Mouse (Mus musculus): ENCODE results near the gene Dbn1.
"Not testable (repeated sequence)": the region's sequence is repeated elsewhere in the genome, so short reads cannot be mapped to it uniquely, and the experiment has no call there.

Gene Dbn1

DNA sequence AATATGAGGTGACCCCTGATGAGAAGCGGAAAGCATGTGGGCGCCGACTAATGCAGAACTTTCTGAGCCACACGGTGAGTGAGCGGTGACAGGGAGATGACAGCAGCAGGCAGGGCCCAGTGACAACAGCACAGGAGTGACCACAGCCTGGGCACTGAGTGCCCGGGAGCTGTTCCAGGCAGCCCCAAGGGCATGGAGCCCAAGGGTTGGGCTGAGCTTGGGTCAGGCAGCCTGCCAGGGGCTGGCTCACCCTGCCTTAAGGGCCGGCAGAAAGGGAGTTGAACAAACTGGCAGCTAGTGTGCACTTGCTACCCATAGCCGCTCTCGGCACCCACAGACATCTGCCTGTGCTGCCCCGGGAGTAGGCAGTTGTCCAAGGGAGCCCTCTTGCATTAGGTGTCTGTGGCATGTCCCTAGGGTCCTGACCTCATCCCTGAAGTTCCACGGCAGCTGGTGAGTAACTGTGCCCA, 37.4 kb downstream of the Dbn1 start:
- no peak for DNase-seq (ENCODE audit: low spot score in 2 of 2)

- DNase-seq (ENCODE audit: low spot score in 2 of 2): no peak
Measured at GRCm38 (mm10) chr13:55449679-55450441, 38.1 kb downstream of the Dbn1 start.

DNA sequence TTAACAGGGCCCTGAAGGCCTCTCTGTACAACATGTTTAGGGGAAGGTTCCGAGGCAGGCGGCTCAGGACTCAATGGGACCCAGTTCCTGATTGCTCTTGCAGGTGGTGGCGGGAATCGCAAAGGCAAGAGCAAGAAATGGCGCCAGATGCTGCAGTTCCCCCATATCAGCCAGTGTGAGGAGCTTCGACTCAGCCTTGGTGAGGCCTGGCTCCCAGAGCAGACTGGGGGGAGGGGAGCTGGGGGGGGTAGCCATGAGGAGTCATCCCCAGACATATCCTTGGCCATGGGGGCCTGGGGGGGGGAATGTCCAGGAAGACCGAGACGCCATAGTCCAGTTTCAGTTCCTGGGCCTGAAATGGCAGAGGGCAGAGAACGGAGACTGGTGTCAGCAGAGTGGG, 38.7 kb downstream of the Dbn1 start:
- DNase-seq (ENCODE audit: low spot score in 2 of 2): no peak

- no peak for DNase-seq (ENCODE audit: low spot score in 2 of 2)
Measured at GRCm38 (mm10) chr13:55448131-55448530, 39.8 kb downstream of the Dbn1 start.

DNA sequence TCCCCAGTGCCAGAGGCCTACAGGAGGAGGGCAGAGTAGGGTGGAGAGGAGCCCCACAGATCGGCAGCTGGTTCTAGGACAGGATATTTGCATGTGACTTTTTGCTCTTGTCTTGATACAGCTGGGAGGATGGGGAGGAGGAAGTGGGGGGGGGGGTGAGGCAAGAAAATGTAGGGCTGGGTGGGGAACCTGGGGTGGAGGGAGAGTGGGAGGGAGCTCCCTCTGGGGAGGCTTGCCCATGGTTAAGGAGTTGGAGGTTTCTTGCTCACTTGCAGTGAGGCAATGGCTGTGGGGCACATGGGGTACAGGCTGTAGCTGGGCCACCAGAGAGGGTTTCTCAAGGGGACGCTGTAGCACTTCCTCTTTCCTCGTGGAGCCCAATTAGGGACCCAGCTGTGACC, 40.4 kb downstream of the Dbn1 start:
- no peak for DNase-seq (ENCODE audit: low spot score in 2 of 2)

DNA sequence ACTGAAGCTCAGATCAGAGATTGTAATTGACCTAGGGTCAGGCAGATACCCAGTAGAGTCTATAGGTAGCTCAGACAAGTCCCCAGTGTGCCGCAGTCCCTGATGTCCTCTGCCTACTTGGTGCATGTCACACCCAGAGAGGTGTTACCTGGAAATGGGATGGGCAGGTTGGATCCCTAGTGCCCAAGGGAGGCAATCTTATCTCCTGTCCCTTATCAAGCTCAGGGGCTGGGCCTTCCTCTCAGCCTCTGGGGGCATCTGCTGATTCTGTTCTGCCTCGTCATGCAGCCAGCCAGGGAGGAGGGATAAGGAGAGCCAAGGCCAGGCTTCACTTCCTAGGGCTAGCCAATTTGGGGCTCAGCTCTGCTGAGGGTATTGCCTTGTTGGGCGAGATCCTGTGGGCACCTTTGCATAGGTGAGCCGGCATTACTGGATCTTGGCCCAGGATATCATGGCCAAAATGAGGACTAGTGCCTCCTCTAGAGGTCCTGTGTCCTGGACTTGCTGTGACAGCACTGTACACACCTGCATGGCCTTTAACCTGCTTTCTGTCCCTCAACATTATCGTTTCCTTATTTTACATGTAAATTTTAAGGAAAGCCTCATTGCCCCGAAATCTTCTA, 41.3 kb downstream of the Dbn1 start:
- no peak for DNase-seq (ENCODE audit: low spot score in 2 of 2)

DNA sequence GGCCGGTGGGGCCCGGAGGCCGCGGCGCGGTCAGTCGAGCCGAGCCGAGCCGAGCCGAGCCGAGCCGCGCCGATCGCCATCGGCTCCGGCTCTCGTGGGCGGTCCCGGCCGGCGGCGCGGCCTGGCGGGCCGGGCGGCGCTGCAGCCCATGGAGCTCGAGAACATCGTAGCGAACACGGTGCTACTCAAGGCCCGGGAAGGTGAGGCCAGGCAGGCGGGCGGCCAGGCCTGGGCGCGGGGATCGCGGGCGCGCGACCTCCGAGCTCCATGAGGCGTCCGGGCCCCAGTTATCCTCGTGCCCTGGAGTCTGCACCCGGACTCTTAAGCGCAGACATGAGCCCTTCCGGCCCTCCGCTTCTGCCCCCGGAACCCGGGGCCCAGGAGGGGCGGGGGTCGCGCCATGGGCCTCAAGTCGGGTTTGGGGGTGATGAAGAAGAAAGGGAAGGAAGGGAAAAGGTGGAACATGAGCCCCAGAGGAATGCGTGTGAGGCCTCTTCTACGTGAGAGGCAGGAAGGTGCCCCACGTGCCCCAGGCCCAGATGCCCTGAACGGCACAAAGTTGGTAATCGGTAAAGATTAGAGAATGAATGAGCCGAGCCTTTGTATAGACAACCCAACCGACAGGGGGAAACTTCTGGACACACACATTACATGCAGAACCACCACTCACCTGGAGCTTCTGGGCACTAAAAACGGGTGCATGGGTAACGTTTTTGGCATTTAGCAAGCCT, 42.4 kb downstream of the Dbn1 start:
- no peak for DNase-seq (ENCODE audit: low spot score in 2 of 2)

DNA sequence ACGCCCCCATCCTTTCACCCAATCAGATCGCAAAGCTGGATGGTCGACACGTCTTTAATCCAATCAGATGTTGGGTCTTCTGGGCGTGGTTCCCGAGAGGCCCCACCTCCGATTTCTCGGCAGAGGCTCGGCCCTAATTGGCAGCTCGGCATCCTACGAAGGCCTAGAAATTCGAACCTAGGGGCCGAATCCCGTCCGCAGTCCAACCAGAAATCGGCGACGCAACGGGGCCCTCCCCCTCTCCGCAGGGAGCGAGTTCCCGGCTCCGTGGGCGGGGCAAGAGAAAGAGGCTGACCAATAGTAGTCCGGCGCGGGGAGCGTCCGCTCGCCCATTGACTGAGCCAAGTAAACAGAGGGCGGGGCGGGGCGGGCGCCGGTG, 43.0 kb downstream of the Dbn1 start, which contains the start of gene Grk6:
TSS of gene Grk6 (plus strand) at position 136 of the 379 bp plus-strand sequence.
- DNase-seq (ENCODE audit: low spot score in 2 of 2): peak; percentile 99 to 100

GRCm38 (mm10) chr13:55444286-55444936, 43.5 kb downstream of the Dbn1 start:
- peak in 1 of 2 experiments; percentile 84 for DNase-seq (ENCODE audit: low spot score in 2 of 2)

DNA sequence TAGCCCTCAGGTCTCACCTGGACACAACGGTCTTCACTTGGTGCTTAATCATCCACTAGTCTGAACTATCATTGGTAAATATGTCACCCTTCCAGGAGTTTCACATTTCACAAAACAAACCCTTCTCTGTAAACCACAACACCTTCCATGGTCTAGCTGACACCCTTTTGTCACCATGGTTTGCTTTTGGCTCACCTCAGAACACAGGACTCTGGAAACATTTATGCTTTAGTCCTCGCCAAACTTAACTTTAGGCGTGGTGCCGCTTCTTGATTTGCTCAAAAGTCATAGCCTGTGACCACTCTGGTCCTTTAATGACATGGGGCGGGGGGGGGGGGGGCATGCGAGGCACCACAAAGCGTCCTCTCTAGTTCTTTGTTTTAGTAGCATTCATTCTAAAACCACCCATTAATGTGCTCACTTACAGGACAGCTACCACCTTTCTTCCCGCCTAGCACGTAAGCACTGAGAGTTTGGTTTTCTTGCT, 44.1 kb downstream of the Dbn1 start:
- no peak for DNase-seq (ENCODE audit: low spot score in 2 of 2)

- DNase-seq (ENCODE audit: low spot score in 2 of 2): not testable (repeated sequence)
Measured at GRCm38 (mm10) chr13:55437111-55437629, 50.7 kb downstream of the Dbn1 start.

DNA sequence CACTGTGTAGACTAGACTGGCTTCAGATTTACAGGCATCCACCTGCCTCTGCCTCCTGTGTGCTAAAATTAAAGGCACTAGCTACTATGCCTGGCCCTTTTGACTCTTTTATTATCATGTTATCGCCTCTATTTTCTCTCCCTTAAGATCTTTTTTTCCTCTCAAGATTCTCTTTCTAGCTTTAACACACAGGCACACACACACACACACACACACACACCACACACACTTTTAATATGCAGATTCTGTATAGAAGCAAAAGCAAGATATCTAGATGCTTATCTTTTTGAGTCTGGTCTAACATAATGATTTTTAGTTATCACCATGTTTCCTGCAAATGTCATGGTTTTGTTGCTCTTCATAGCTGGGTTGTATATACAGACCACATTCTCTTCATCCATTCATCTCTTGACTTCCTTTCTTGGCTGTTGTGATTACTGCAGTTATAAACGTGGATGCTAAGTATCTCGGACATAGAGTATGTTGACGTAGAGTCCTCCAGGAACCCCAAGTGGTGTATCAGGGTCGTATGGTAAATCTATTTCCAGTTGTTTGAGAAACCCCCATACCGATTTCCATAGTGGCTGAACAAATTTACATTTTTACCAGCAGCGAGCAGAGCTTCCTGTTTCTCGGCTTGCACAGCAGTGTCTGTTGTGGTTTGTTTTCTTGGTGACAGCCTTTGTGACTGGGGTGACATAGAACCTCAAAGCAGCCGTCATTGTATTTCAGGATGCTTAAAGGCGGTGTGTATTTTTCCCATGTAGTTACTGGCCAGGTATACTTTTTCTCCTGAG, 55.8 kb downstream of the Dbn1 start:
- DNase-seq (ENCODE audit: low spot score in 2 of 2): no peak

GRCm38 (mm10) chr13:55430566-55430965, 57.3 kb downstream of the Dbn1 start:
- no peak for DNase-seq (ENCODE audit: low spot score in 2 of 2)

GRCm38 (mm10) chr13:55429226-55429888, 58.6 kb downstream of the Dbn1 start:
- DNase-seq (ENCODE audit: low spot score in 2 of 2): no peak

DNA sequence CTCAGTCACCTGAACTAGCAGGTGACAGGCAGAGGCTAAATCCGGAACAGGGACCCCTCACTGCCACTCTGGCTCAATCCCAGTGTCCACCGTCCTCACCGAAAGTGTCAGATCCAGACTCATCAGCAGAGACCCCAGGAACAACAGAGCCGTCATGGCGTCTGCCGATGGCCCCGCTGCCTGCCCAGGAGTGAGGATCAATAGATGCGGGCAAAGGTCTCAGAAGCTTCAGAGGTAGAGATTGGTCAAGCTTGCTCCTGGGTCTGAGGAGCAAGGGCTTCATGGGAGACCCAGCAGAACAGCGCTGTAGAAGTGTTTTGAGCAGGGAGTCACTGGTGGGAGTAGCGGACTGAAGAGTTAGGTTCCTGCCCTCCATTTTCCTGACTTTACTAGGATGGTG, 61.3 kb downstream of the Dbn1 start, which contains the start of gene F12:
TSS of gene F12 (minus strand) at position 181 of the 400 bp plus-strand sequence.
- DNase-seq (ENCODE audit: low spot score in 2 of 2): no peak
